Mouse (Mus musculus): ENCODE data around the gene Birc2. TPM values are rescaled to one million over a fixed set of nuclear protein-coding genes. Genes with fewer than 3 reads are reported as not detected.

Birc2 gene
- 18.4 and 18.5 TPM in 2 replicates for polyA plus RNA-seq (2015; fragmentation: Nextera tagmentation; extraction: Ambion mirVana)

- Histone ChIP-seq H3K4me2 (replicated peaks; ENCODE audit: low read depth) (peak within 1 kb of the TSS; percentile 67), H3K36me3 (ENCODE audit: control insufficient read depth, insufficient read depth) (peaks cover 11% of the 10 kb centered on the region; the same call in 1 of the 2 replicates), H3K27me3 (replicated peaks; ENCODE audit: control insufficient read depth, insufficient read depth, low read length) (no peaks in the 10 kb centered on the region), H3K9ac (ENCODE audit: low read depth, low read length) (peak within 1 kb of the TSS; percentile 83), H3K9me3 (ENCODE audit: control insufficient read depth) (no peaks in the 10 kb centered on the region), H3K27ac (ENCODE audit: low read depth, low read length) (peak within 1 kb of the TSS; percentile 92), H3K4me1 (replicated peaks; ENCODE audit: control insufficient read depth, insufficient read depth, low read length) (no peaks in the 10 kb centered on the region; the same call in 1 of the 2 replicates), H3K4me3 (ENCODE audit: low read depth, low read length) (peak within 1 kb of the TSS; percentile 73)
- ATAC-seq = peak; percentile 97
- no peak; the same call in 1 of the 2 replicates for TF ChIP-seq CTCF (IDR thresholded peaks at IDR 0.05; ENCODE audit: low read depth)
- WGBS = 0% methylated on average over 68 of the region's 68 CpGs
Observed at GRCm38 (mm10) chr9:7836905-7837805, at the start of gene Birc2. Birc2 (minus strand) TSS chr9:7837064.

GRCm38 (mm10) chr9:7884346-7884745 is 47.5 kb upstream of the Birc2 start:
- Histone ChIP-seq H3K9me3 (ENCODE audit: control insufficient read depth) (peaks cover 9% of the 10 kb centered on the region; the same call in 1 of the 2 replicates), H3K4me1 (replicated peaks; ENCODE audit: control insufficient read depth, insufficient read depth, low read length) (no peaks in the 10 kb centered on the region), H3K4me3 (ENCODE audit: low read depth, low read length) (no peak overlapping the region), H3K27me3 (replicated peaks; ENCODE audit: control insufficient read depth, insufficient read depth, low read length) (no peaks in the 10 kb centered on the region), H3K36me3 (ENCODE audit: control insufficient read depth, insufficient read depth) (no peaks in the 10 kb centered on the region), H3K4me2 (replicated peaks; ENCODE audit: low read depth) (no peak overlapping the region), H3K9ac (ENCODE audit: low read depth, low read length) (no peak overlapping the region), H3K27ac (ENCODE audit: low read depth, low read length) (no peak overlapping the region)
- WGBS = 97% methylated on average over 3 of the region's 3 CpGs
- TF ChIP-seq CTCF (IDR thresholded peaks at IDR 0.05; ENCODE audit: low read depth) = no peak
- no peak for ATAC-seq

- no peak overlapping the region for H3K9ac ChIP-seq (ENCODE audit: low read depth, low read length)
- H3K27ac ChIP-seq (ENCODE audit: low read depth, low read length) = no peak overlapping the region
- peaks cover 9% of the 10 kb centered on the region; the same call in 1 of the 2 replicates for H3K9me3 ChIP-seq (ENCODE audit: control insufficient read depth)
- WGBS = 100% methylated on average over 1 of the region's 1 CpGs
- H3K4me1 ChIP-seq (replicated peaks; ENCODE audit: control insufficient read depth, insufficient read depth, low read length) = no peaks in the 10 kb centered on the region
- no peaks in the 10 kb centered on the region for H3K36me3 ChIP-seq (ENCODE audit: control insufficient read depth, insufficient read depth)
- H3K4me2 ChIP-seq (replicated peaks; ENCODE audit: low read depth) = no peak overlapping the region
- no peak overlapping the region for H3K4me3 ChIP-seq (ENCODE audit: low read depth, low read length)
- TF ChIP-seq CTCF (IDR thresholded peaks at IDR 0.05; ENCODE audit: low read depth) = no peak
- ATAC-seq = peak; percentile 92
- no peaks in the 10 kb centered on the region for H3K27me3 ChIP-seq (replicated peaks; ENCODE audit: control insufficient read depth, insufficient read depth, low read length)
Observed at GRCm38 (mm10) chr9:7882304-7882865, 45.5 kb upstream of the Birc2 start.

- Histone ChIP-seq H3K9me3 (ENCODE audit: control insufficient read depth) (no peaks in the 10 kb centered on the region), H3K4me3 (ENCODE audit: low read depth, low read length) (no peak overlapping the region), H3K36me3 (ENCODE audit: control insufficient read depth, insufficient read depth) (no peaks in the 10 kb centered on the region; the same call in 1 of the 2 replicates), H3K4me2 (replicated peaks; ENCODE audit: low read depth) (peak overlapping the region; percentile 76), H3K4me1 (replicated peaks; ENCODE audit: control insufficient read depth, insufficient read depth, low read length) (0 out of 2 replicates have a peak, but pooled peaks cover 2% of the 10 kb centered on the region), H3K27me3 (replicated peaks; ENCODE audit: control insufficient read depth, insufficient read depth, low read length) (no peaks in the 10 kb centered on the region), H3K27ac (ENCODE audit: low read depth, low read length) (peak overlapping the region; percentile 95), H3K9ac (ENCODE audit: low read depth, low read length) (no peak overlapping the region)
- peak; percentile 36; the same call in 1 of the 2 replicates for TF ChIP-seq CTCF (IDR thresholded peaks at IDR 0.05; ENCODE audit: low read depth)
- no peak for ATAC-seq
- WGBS = 89% methylated on average over 8 of the region's 8 CpGs
Observed at GRCm38 (mm10) chr9:7873511-7874211, 36.8 kb upstream of the Birc2 start.

- H3K4me1 ChIP-seq (replicated peaks; ENCODE audit: control insufficient read depth, insufficient read depth, low read length) = 0 out of 2 replicates have a peak, but pooled peaks cover 2% of the 10 kb centered on the region
- ATAC-seq = peak; percentile 91
- peak within 1 kb of the TSS; percentile 59 for H3K4me3 ChIP-seq (ENCODE audit: low read depth, low read length)
- H3K9ac ChIP-seq (ENCODE audit: low read depth, low read length) = peak within 1 kb of the TSS; percentile 85
- no peak for TF ChIP-seq CTCF (IDR thresholded peaks at IDR 0.05; ENCODE audit: low read depth)
- no peaks in the 10 kb centered on the region for H3K9me3 ChIP-seq (ENCODE audit: control insufficient read depth)
- peak within 1 kb of the TSS; percentile 76 for H3K4me2 ChIP-seq (replicated peaks; ENCODE audit: low read depth)
- 2% methylated on average over 26 of the region's 26 CpGs for WGBS
- H3K36me3 ChIP-seq (ENCODE audit: control insufficient read depth, insufficient read depth) = no peaks in the 10 kb centered on the region; the same call in 1 of the 2 replicates
- peak within 1 kb of the TSS; percentile 95 for H3K27ac ChIP-seq (ENCODE audit: low read depth, low read length)
- no peaks in the 10 kb centered on the region for H3K27me3 ChIP-seq (replicated peaks; ENCODE audit: control insufficient read depth, insufficient read depth, low read length)
Observed at GRCm38 (mm10) chr9:7872775-7873439, 36.0 kb upstream of the Birc2 start, which contains the start of gene Birc3. Birc3 (minus strand) TSS chr9:7873186.

All from intestine, postnatal 0 days (tissue).